Mouse (Mus musculus) kidney, adult 8-10 months (tissue): ENCODE results near the gene Myh3.
A peak's percentile ranks its signal among the peaks of the same experiment; 100 is the strongest.
"Not testable (repeated sequence)": the region's sequence is repeated elsewhere in the genome, so short reads cannot be mapped to it uniquely, and the experiment has no call there.

ENCODE experiments used
- DNase-seq, 2 experiments: peaks; one replicate each; pipeline ENCODE4 v3.0.0; 2022

Myh3 gene

DNA sequence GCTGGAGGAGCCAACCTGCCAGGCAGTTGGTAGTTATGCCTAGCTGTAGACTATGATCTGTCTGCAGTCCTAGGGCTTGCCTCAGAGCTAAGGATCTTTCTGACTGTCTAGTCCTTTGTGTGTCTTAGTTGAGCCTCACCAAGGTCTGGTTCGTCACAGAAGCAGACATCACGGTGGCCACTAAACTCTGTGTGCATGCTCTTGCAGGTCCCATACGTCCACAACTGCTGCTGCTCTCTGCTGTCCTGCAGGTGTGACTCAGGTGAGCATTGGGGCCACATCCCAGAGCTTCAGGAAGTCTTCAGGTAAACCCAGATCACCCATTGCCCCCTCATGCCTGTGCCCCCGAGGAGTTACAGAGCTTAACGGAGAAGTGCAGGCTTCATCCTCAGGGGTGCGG lies 788 bp downstream of the Myh3 start:
- DNase-seq = no peak

DNA sequence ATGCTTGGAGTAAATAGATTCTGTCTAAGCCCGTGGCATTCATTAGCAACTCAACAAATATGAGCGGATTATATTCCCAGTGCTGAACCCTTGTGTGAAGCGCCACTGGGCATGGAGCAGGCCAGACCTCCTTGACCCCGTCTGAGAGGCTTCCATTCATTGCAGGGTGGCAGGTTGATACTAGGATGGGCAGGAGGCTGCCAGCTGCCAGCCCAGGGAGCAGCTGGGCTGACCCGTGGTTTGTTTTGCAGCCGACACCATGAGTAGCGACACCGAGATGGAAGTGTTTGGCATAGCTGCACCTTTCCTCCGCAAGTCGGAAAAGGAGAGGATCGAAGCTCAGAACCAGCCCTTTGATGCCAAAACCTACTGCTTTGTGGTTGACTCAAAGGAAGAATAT lies 1.6 kb downstream of the Myh3 start:
- no peak for DNase-seq

DNA sequence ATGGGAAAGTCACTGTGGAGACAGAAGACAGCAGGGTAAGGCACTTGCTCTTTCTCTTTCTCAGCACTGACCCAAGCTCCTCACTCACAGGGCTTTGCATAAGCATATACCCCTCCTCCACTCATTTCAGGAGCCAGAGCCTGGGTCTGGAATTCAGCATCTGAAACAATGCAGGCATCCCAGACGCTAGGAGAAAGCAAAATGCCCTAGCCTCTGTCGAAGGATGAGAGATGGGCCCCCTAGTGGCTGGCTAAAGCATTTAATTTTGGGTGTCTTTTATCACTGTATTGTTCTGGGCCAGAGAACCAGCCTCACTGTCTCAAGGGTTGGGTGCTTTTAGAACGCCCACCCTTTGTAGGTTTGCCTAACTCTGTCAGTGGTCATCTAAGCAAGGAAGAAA lies 2.1 kb downstream of the Myh3 start:
- peak; percentile 37 to 44 for DNase-seq

DNA sequence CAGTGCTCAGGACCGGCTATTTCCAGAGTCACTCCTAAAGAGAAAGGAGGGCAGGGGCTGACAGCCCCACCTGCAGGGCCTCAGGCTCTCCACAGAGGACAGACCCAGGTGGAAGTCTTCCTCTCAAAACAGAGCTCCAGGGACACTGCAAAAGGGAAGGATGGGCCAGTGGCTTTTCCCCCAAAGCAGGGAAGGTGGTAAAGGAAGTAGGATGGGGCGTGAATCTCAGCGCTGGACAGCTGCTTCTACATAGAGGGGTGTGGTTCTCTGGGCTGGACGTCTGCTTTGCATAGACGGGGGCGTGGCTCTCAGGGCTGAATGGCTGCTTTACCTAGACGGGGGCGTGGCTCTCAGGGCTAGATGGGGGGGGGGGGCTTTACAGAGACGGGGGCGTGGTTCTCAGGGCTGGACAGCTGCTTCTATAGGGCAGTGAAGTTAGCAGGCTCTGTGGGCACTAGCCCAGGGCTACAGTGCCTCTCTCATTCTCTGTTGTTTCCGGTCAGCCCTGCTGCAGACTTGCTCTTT lies 3.1 kb downstream of the Myh3 start:
- DNase-seq = peak; percentile 35 to 38

DNA sequence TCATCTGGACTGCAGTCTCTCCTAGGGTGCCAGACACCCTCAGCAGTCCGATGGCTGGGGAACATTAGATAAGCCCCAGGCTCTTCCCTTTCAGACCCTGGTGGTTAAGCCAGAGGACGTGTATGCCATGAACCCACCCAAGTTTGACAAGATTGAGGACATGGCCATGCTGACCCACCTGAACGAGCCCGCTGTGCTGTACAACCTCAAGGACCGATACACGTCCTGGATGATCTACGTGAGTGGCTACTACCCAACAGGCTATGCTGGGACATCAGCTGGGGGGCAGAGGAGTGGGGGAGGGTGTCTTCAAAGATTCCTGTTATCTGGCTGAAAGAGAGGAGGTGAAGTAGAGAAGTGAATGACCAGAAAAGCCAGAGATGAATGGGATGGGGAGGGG lies 4.1 kb downstream of the Myh3 start:
- no peak for DNase-seq

DNA sequence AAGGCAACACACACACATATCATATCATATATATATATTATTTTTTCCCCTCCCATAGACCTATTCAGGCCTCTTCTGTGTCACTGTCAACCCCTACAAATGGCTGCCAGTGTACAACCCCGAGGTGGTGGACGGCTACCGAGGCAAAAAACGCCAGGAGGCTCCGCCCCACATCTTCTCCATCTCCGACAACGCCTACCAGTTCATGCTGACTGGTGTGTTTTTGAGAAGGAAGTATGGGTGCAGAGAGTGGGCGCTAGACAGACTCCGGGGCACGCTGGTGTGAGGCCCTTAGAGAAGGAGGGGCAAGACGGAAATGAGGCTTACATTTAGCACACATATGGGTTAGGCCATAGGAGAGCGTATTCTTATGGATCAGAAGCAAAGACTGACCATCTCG lies 4.7 kb downstream of the Myh3 start:
- DNase-seq = no peak

DNA sequence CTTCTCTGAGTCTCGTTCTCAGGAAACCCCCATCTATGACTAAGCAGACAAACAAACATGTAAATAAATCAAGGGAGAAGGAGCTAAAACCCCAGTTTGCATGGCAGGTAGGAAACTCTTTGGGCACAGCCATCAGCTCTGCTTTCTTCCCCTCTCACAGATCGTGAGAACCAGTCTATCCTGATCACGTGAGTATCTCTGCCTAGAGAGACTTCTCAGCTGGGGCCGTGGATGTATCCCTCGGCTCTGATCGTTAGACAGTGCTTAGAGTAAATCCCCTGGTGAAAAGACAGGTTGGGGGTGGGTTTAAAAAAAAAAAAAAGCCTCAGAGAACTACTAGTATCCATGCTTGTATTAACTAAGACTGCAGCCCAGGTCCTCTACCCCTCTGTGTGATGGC lies 5.1 kb downstream of the Myh3 start:
- DNase-seq = no peak

DNA sequence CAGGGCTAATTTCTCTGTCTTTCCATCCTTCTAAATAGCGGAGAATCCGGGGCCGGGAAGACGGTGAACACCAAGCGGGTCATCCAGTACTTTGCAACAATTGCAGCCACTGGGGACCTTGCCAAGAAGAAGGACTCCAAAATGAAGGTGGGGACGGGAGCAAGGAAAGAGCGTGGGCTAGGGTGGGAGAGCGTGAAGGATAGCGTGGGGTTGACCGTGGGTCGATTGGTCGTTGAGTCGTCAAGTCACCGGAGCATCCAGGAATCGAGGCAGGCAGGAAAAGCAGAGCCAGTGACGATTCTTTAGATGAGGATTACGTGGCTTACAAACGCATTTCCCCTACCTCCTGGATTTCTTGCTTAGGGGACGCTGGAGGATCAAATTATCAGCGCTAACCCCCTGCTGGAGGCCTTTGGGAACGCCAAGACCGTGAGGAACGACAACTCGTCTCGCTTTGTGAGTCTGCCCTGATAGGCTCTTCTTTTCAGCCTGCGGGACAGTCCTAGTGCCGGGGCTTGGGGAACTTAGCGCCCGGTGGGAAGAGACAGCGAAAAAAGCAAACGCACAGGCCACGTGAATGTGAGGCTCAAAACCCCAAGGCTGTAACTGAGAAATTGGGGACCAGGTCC lies 5.7 kb downstream of the Myh3 start:
- no peak for DNase-seq

DNA sequence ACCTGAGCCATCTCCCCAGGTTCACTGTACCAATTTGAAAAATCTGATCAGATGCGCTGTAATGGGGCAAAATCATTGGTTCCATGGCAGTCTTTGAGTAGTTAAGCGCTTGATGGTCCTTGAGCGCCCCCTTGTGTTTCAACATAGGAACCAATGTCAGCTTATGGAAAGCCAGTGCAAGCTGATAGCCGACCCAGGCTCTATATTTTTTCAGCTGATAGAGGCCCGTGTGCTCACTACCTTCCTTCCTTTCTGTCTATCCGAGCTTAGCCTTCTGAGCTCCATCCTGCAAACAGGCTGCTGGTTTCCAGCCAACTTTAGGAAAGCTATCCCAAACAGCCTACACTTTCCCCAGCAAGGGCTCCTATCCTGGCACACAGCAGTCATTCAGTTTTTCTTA lies 7.4 kb downstream of the Myh3 start:
- peak; percentile 59 to 62 for DNase-seq

DNA sequence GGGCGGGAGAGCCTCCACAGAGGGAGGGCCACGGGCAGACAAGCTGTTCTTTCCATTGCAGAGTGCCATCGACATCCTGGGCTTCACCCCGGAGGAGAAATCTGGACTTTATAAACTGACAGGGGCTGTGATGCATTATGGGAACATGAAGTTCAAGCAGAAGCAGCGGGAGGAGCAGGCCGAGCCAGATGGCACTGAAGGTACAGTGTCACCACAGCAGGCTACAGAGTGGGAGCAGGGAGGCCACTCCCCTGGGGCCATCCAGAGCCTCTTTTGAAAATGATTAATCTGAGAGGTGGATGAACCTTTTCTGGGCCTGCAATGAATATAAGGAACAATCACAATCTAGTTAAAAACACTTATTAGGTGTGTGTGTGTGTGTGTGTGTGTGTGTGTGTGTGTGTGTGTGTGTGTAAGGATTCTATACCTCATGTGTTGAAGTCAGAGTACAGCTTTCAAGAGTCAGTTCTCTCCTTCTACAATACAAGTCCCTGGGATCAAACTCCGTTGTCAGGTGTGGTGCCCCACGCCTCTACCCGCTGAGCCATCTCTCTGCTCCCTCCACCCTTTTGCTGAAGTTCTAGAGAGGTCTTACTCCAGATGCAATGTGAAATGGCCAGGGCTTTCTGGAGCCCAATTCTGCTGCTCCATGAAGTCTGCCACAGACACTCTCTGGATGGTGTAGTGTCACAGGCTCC lies 8.5 kb downstream of the Myh3 start:
- DNase-seq = peak in 1 of 2 experiments; percentile 30

DNA sequence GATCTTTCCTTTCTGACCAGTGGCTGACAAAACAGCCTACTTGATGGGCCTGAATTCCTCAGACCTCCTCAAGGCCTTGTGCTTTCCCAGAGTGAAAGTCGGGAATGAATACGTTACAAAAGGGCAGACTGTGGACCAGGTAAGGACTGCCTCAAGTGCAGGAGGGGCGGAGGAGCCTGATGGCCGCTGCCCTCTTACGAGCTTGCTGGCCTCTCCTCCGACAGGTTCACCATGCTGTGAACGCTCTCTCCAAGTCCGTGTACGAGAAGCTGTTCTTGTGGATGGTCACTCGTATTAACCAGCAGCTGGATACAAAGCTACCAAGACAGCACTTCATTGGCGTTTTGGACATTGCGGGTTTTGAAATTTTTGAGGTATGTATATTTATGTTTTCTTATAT lies 9.1 kb downstream of the Myh3 start:
- no peak for DNase-seq

DNA sequence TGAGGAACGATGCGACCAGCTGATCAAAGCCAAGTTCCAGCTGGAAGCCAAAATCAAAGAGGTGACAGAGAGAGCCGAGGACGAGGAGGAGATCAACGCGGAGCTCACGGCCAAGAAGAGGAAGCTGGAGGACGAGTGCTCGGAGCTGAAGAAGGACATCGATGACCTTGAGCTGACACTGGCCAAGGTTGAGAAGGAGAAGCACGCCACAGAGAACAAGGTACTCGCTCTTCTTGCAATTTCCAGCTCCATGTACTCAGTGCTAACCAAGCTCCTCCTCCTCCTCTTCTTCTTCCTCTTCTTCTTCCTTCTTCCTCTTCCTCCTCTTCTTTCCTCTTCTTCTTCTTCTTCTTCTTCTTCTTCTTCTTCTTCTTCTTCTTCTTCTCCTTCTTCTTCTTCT lies 14.3 kb downstream of the Myh3 start:
- DNase-seq = not testable (repeated sequence)

DNA sequence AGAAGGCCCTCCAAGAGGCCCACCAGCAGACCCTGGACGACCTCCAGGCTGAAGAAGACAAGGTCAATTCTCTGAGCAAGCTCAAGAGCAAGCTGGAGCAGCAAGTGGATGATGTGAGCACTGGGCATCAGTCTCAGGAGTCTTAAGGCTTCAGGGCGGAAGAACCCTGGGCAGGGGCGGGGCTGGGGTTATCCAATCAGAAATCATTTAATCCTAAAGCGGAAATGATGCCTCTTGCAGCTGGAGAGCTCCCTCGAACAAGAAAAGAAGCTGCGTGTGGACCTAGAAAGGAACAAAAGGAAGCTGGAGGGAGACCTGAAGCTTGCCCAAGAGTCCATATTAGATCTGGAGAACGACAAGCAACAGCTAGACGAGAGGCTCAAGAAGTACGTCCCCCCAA lies 15.1 kb downstream of the Myh3 start:
- no peak for DNase-seq

DNA sequence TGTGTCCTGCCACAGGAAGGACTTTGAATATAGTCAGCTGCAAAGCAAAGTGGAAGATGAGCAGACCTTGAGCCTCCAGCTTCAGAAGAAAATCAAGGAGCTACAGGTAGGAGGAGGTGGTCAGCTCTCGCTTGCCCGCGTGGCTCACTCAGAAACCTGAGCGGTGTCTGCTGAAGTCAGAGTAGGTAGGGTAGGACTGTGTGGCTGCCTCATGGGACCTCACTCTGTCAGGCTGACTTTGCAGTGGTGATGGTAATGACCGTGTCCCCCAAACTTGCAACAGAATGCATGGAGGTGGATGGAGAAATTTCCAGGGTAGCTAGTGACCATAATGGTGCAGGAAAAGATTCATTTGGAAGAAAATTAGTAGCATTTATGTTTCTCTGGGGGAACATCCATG lies 15.6 kb downstream of the Myh3 start:
- DNase-seq = no peak

DNA sequence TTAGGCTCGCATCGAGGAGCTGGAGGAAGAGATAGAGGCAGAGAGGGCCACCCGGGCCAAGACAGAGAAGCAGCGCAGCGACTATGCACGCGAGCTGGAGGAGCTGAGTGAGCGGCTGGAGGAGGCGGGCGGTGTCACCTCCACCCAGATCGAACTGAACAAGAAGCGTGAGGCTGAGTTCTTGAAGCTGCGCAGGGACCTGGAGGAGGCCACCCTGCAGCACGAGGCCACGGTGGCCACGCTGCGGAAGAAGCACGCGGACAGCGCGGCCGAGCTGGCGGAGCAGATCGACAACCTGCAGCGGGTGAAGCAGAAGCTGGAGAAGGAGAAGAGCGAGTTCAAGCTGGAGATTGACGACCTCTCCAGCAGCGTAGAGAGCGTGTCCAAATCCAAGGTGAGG lies 16.4 kb downstream of the Myh3 start:
- no peak for DNase-seq

DNA sequence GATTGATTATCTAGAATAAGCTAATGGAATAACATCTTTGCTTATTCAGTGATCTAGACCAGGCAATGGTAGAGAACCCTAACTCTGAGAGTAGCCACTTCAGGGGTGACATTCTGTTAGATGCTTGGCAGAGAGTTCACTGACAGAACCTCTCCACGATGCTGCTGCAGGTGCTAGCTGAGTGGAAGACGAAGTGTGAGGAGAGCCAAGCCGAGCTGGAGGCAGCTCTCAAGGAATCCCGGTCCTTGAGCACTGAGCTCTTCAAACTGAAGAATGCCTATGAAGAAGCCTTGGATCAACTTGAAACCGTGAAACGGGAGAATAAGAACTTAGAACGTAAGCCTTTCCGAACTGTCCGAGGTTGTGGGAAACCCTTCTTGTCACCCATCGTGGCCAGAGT lies 19.6 kb downstream of the Myh3 start:
- no peak for DNase-seq

DNA sequence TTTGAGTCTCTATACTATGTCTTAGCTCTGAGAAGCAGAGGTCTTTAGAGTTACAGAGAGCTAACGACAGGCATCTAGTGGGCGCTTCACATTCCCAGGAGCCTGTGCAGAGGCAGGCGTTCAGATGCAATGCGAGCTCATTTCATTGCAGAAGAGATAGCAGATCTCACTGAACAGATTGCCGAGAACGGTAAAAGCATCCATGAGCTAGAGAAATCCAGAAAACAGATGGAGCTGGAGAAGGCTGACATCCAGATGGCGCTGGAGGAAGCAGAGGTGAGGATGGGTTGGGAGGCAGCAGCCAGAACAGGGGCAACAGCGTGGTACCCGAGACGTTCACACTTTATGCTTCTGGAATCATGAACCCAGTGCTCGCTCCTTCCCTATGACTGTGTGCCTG lies 20.3 kb downstream of the Myh3 start:
- no peak for DNase-seq

DNA sequence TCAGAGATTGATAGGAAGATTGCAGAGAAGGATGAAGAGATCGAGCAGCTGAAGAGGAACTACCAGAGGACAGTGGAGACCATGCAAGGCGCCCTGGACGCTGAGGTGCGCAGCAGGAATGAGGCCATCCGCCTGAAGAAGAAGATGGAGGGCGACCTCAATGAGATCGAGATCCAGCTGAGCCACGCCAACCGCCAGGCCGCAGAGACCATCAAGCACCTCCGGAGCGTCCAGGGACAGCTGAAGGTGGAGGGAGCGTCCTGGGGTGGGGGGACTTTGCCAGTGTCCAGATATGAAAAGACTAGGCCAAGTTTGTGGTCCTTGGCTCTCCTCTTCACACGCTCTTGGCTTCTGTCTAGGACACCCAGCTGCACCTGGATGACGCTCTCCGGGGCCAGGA lies 21.1 kb downstream of the Myh3 start:
- DNase-seq = no peak

DNA sequence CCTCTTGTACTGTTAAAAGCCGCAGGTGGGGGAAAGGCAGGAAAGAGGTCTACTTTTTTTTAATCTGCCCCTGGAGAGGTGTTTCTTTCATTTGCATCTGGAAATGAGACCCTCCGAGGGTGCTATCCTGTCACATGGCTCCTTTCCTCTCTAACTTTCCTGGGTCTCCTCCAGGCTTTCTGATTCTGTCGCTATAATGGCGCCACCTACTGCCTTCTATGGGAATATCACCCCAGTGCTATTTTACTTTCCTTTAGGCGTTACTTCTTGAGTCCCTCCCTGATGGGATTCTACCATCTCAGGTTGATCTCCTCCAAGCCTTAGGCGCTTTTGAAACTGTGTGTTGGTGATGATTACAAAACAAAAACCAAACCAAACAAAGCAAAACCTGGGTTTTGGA lies 22.1 kb downstream of the Myh3 start:
- peak; percentile 23 to 45 for DNase-seq

DNA sequence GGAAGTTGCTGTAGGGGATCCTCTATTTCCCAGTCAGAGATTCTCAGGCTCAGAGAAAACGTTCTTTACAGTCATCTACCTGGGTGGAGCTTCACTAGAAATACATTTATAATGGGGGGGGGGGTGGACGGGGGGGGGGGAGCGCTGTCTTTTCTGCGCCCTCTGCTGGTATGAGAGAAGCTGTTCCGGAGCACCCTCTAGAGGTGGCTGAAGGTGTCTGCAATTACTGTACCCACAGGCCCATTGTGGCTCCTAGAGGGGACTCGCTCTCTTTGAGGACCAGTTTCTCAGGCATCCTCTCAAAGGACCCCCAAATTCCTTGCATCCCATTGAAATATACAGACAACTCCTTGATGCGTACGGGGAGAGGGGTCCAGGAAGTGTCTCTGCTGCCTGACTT lies 23.6 kb downstream of the Myh3 start:
- DNase-seq = peak; percentile 33 to 50

DNA sequence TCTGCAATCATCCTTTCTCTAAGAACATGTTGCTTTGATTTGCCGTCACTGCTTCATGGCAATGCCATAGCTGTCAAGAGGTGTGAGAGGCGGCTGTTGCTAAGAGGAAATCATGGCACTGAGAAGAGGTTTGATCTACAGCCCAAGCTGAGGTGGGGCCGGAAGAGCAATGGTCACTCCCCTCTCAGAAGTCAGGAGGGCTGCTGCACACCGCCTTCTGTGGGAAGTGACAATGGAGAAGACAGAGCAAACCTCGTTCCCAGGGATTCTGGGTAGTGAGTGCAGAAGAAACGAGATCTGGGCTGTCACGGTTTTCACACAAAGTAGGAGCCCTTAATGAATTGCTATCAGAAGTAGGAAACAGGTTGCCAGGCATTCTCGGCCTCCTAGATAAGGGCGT lies 25.2 kb downstream of the Myh3 start:
- DNase-seq = no peak

DNA sequence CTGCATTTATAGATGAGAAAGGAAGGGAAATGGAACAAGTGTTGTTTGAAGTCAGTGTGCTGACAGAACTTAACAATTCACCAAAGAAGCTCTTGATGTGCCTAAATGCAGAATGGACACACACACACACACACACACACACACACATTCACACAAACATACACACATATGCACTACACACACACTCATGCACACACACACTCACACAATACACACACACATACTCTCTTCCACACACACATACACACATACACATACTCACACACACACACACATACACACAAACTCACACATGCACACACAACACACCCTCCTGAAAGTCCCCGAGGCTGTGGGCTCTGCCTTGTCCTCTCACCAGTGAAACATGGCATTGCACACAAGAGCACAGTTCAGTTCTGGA lies 26.1 kb downstream of the Myh3 start:
- DNase-seq = no peak

DNA sequence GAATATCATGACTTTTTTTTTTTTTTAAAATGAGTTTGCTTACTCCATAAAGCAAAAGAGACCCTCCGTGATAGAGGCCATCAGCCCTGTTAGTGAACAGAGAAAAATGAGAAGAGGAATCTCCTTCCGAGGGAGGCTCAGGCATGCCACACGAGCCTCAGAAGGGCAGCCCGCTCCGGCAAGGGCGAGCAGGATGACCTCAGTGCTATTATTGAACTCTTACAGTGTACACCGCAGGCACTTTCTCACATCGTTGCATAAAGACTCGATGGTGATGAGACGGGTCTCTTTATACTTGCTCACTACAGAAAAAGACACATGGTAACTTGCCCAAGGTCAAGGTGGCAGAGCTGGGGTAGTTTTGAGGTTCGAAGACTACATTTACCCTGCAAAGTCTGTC lies 26.6 kb downstream of the Myh3 start:
- no peak for DNase-seq

DNA sequence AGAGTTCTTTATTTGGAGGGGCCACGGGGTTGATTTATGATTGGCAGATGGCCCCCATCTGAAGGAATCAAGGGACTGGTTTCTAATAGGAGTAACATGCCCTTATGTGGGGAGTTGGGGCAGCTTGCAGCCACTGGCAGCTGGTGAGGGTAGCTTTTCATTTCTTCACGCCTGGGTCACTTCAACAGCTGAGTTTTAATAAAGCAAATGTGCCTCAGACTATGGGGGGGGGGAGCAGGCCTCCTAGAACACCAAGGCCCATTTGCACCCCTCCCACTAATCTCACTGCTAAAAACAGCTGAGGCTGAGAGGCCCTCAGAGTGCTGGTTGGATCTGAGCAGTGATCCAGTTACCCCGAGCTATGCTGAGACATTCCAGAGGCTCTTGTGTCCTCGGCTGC lies 27.6 kb downstream of the Myh3 start:
- no peak for DNase-seq

DNA sequence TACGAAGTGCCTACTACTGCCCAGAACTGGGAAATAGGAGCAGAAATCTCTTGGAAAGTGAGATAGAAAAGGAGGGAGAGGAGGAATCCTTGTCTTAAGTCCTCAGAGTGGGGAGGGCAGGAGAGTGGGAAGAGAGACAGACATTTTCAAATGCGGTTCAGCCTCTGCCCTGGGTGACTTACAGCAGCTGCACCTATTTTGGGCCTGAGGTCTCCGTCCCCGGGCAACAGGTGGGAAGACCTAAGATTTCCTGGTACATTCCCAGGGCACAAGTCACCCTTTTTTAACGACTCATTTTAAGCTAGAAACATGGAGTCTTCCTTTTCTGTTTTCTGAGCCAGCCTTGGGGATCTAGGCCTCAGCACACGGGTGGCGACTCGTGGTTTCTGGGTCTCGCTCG lies 28.9 kb downstream of the Myh3 start:
- DNase-seq = no peak
